Mouse (Mus musculus): ENCODE measurements around the gene Olfr1311.
"Not testable (repeated sequence)": the region's sequence is repeated elsewhere in the genome, so short reads cannot be mapped to it uniquely, and the experiment has no call there.

The Olfr1311 gene

GRCm38 (mm10) chr2:112024312-112024711 lies at the start of gene Olfr1311:
TSS of gene Olfr1311 (minus strand) at chr2:112024412.
- DNase-seq, result no peak

DNA sequence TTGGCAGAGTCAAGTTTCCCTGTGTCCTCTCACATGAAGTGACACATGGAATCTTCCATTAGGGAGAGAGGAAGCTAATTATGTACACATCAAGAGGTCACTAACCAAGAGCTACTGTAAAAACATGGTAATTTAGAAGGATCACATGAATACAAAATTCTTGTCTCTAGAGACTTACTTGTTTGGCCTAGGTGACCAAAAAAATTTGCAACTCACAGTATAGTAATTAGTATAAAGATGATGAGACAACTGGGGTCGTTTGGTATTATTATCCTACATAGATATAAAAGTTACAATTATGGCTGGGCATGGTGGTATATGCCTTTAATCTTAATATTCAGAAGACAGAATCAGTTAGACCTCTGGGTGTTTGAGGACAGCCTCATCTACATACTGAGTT lies 25.9 kb upstream of the Olfr1311 start, which contains the start of gene Olfr1312:
Gene Olfr1312 (minus strand): TSS at position 101 of the 400 bp plus-strand sequence.
- DNase-seq, result no peak

DNA sequence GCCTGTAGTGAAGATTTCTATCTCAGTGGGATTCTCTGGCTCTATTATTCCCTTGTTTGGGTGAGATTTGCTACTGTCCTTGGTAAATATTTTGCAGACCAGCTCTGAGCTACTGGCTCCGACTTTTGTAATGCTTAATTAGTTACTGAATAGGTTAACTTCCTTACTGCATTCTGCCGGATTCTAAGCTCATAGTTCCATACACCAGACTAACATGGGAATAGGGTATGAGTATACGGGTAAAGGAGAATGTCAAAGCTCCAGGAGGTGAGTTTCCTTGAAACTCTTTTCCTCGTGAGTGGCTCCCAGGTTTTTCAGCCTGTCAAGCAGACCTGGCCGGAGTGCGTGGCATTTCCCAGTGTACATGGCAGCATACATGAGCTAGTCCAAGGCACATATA lies 2.8 kb upstream of the Olfr1311 start:
- DNase-seq, result not testable (repeated sequence)

DNA sequence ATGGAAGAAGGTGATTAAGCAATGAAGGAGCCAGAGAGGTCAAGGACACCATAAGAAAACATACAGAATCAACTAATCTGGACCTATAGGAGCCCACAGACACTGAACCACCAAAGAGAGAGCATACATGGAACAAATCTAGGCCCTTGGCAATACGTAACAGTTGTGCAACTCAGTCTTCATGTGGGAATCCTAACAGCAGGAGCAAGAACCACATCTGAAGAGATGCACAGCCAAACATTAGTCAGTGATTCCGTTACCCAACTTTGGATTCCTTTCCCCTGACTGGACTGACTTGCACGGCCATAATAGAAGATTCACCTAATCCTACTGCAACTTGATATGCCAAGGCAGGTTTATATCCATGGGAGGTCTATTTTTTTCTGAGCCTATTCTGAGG lies 9.3 kb downstream of the Olfr1311 start:
- DNase-seq, result no peak

GRCm38 (mm10) chr2:112012608-112013007 lies 11.6 kb downstream of the Olfr1311 start, which contains the start of gene Olfr1310:
TSS of gene Olfr1310 (minus strand) at chr2:112012708.
- DNase-seq, result no peak

- no peak for DNase-seq
These were observed 34.0 kb downstream of the Olfr1311 start, which contains the start of gene Olfr1309 for GRCm38 (mm10) chr2:111990181-111990580. TSS of gene Olfr1309 (minus strand) at chr2:111990281.

Measured in cerebellum, postnatal 10 days (tissue).